Mouse (Mus musculus): Measurements from ENCODE around the gene Lbx2. TPM values are rescaled to one million over a fixed set of nuclear protein-coding genes. Genes with fewer than 3 reads are reported as not detected.
A peak's percentile ranks its signal among the peaks of the same experiment; 100 is the strongest.

The Lbx2 gene
- polyA plus RNA-seq (2014; fragmentation: Nextera tagmentation; extraction: Ambion mirVana) = not detected in 2 replicates

GRCm38 (mm10) chr6:83086121-83087035 lies at the start of gene Lbx2:
Gene Lbx2, plus strand, starts transcription at chr6:83086367.
- 0 out of 2 replicates have a peak, but pooled peaks cover 5% of the 10 kb centered on the region for H3K36me3 ChIP-seq (ENCODE audit: control insufficient read depth, insufficient read depth, low read length)
- H3K9ac ChIP-seq (ENCODE audit: low read length) = no peak within 1 kb of the TSS
- H3K9me3 ChIP-seq (replicated peaks; ENCODE audit: control insufficient read depth, low read length) = no peaks in the 10 kb centered on the region
- WGBS = 2% methylated on average over 42 of the region's 42 CpGs
- H3K4me1 ChIP-seq (ENCODE audit: control insufficient read depth, insufficient read depth, low read length) = no peaks in the 10 kb centered on the region
- no peak for DNase-seq (ENCODE audit: low spot score)
- ATAC-seq = no peak
- H3K27me3 ChIP-seq (replicated peaks; ENCODE audit: control insufficient read depth, insufficient read depth, low read length) = peaks cover 76% of the 10 kb centered on the region
- H3K27ac ChIP-seq (ENCODE audit: low read depth, low read length) = no peak within 1 kb of the TSS
- H3K4me2 ChIP-seq (ENCODE audit: low read length) = no peak within 1 kb of the TSS
- H3K4me3 ChIP-seq (ENCODE audit: low read depth, low read length) = no peak within 1 kb of the TSS

GRCm38 (mm10) chr6:83037188-83037587 lies 49.0 kb upstream of the Lbx2 start:
- Histone ChIP-seq H3K27ac (ENCODE audit: low read depth, low read length) (no peak overlapping the region), H3K4me3 (ENCODE audit: low read depth, low read length) (no peak overlapping the region), H3K4me1 (ENCODE audit: control insufficient read depth, insufficient read depth, low read length) (peaks cover 10% of the 10 kb centered on the region; the same call in 1 of the 2 replicates), H3K9ac (ENCODE audit: low read length) (no peak overlapping the region), H3K36me3 (ENCODE audit: control insufficient read depth, insufficient read depth, low read length) (no peaks in the 10 kb centered on the region), H3K9me3 (replicated peaks; ENCODE audit: control insufficient read depth, low read length) (no peaks in the 10 kb centered on the region), H3K4me2 (ENCODE audit: low read length) (no peak overlapping the region), H3K27me3 (replicated peaks; ENCODE audit: control insufficient read depth, insufficient read depth, low read length) (peaks cover 6% of the 10 kb centered on the region; the same call in 1 of the 2 replicates)
- ATAC-seq (no peak), DNase-seq (ENCODE audit: low spot score) (no peak)
- WGBS = 83% methylated on average over 8 of the region's 8 CpGs

- Histone ChIP-seq H3K9ac (ENCODE audit: low read length) (peak overlapping the region; percentile 48; the same call in 1 of the 2 replicates), H3K9me3 (replicated peaks; ENCODE audit: control insufficient read depth, low read length) (no peaks in the 10 kb centered on the region), H3K4me3 (ENCODE audit: low read depth, low read length) (peak overlapping the region; percentile 24), H3K27me3 (replicated peaks; ENCODE audit: control insufficient read depth, insufficient read depth, low read length) (no peaks in the 10 kb centered on the region), H3K36me3 (ENCODE audit: control insufficient read depth, insufficient read depth, low read length) (no peaks in the 10 kb centered on the region), H3K27ac (ENCODE audit: low read depth, low read length) (no peak overlapping the region), H3K4me1 (ENCODE audit: control insufficient read depth, insufficient read depth, low read length) (peaks cover 6% of the 10 kb centered on the region; the same call in 1 of the 2 replicates), H3K4me2 (ENCODE audit: low read length) (peak overlapping the region; percentile 58)
- DNase-seq (ENCODE audit: low spot score) (peak; percentile 83), ATAC-seq (peak; percentile 67)
- WGBS = 10% methylated on average over 24 of the region's 24 CpGs
Measured at GRCm38 (mm10) chr6:83038496-83039012, 47.6 kb upstream of the Lbx2 start.

GRCm38 (mm10) chr6:83040601-83041000 lies 45.6 kb upstream of the Lbx2 start:
- H3K36me3 ChIP-seq (ENCODE audit: control insufficient read depth, insufficient read depth, low read length) = no peaks in the 10 kb centered on the region
- no peak overlapping the region for H3K9ac ChIP-seq (ENCODE audit: low read length)
- no peak overlapping the region for H3K4me2 ChIP-seq (ENCODE audit: low read length)
- no peak for DNase-seq (ENCODE audit: low spot score)
- no peak overlapping the region for H3K27ac ChIP-seq (ENCODE audit: low read depth, low read length)
- ATAC-seq = no peak
- H3K9me3 ChIP-seq (replicated peaks; ENCODE audit: control insufficient read depth, low read length) = no peaks in the 10 kb centered on the region
- H3K27me3 ChIP-seq (replicated peaks; ENCODE audit: control insufficient read depth, insufficient read depth, low read length) = no peaks in the 10 kb centered on the region
- 77% methylated on average over 5 of the region's 5 CpGs for WGBS
- no peaks in the 10 kb centered on the region; the same call in 1 of the 2 replicates for H3K4me1 ChIP-seq (ENCODE audit: control insufficient read depth, insufficient read depth, low read length)
- no peak overlapping the region for H3K4me3 ChIP-seq (ENCODE audit: low read depth, low read length)

- no peaks in the 10 kb centered on the region; the same call in 1 of the 2 replicates for H3K4me1 ChIP-seq (ENCODE audit: control insufficient read depth, insufficient read depth, low read length)
- no peaks in the 10 kb centered on the region for H3K27me3 ChIP-seq (replicated peaks; ENCODE audit: control insufficient read depth, insufficient read depth, low read length)
- 61% methylated on average over 6 of the region's 6 CpGs for WGBS
- no peak overlapping the region for H3K9ac ChIP-seq (ENCODE audit: low read length)
- ATAC-seq (no peak), DNase-seq (ENCODE audit: low spot score) (no peak)
- no peak overlapping the region for H3K27ac ChIP-seq (ENCODE audit: low read depth, low read length)
- H3K4me3 ChIP-seq (ENCODE audit: low read depth, low read length) = no peak overlapping the region
- H3K9me3 ChIP-seq (replicated peaks; ENCODE audit: control insufficient read depth, low read length) = no peaks in the 10 kb centered on the region
- no peak overlapping the region for H3K4me2 ChIP-seq (ENCODE audit: low read length)
- no peaks in the 10 kb centered on the region for H3K36me3 ChIP-seq (ENCODE audit: control insufficient read depth, insufficient read depth, low read length)
Measured at GRCm38 (mm10) chr6:83043561-83043960, 42.6 kb upstream of the Lbx2 start.

- Histone ChIP-seq H3K4me2 (ENCODE audit: low read length) (no peak overlapping the region), H3K9me3 (replicated peaks; ENCODE audit: control insufficient read depth, low read length) (no peaks in the 10 kb centered on the region), H3K27me3 (replicated peaks; ENCODE audit: control insufficient read depth, insufficient read depth, low read length) (no peaks in the 10 kb centered on the region), H3K9ac (ENCODE audit: low read length) (no peak overlapping the region), H3K27ac (ENCODE audit: low read depth, low read length) (no peak overlapping the region), H3K4me3 (ENCODE audit: low read depth, low read length) (no peak overlapping the region), H3K36me3 (ENCODE audit: control insufficient read depth, insufficient read depth, low read length) (no peaks in the 10 kb centered on the region), H3K4me1 (ENCODE audit: control insufficient read depth, insufficient read depth, low read length) (no peaks in the 10 kb centered on the region)
- WGBS = 84% methylated on average over 5 of the region's 5 CpGs
- ATAC-seq = no peak
- no peak for DNase-seq (ENCODE audit: low spot score)
Measured at GRCm38 (mm10) chr6:83043993-83044392, 42.2 kb upstream of the Lbx2 start.

GRCm38 (mm10) chr6:83044742-83045141 lies 41.4 kb upstream of the Lbx2 start:
- ATAC-seq = no peak
- Histone ChIP-seq H3K4me1 (ENCODE audit: control insufficient read depth, insufficient read depth, low read length) (no peaks in the 10 kb centered on the region), H3K4me2 (ENCODE audit: low read length) (no peak overlapping the region), H3K9ac (ENCODE audit: low read length) (no peak overlapping the region), H3K4me3 (ENCODE audit: low read depth, low read length) (no peak overlapping the region), H3K9me3 (replicated peaks; ENCODE audit: control insufficient read depth, low read length) (no peaks in the 10 kb centered on the region), H3K27me3 (replicated peaks; ENCODE audit: control insufficient read depth, insufficient read depth, low read length) (no peaks in the 10 kb centered on the region), H3K36me3 (ENCODE audit: control insufficient read depth, insufficient read depth, low read length) (no peaks in the 10 kb centered on the region), H3K27ac (ENCODE audit: low read depth, low read length) (no peak overlapping the region)
- DNase-seq (ENCODE audit: low spot score) = no peak
- 82% methylated on average over 9 of the region's 9 CpGs for WGBS

GRCm38 (mm10) chr6:83049367-83049766 lies 36.8 kb upstream of the Lbx2 start:
- Histone ChIP-seq H3K27me3 (replicated peaks; ENCODE audit: control insufficient read depth, insufficient read depth, low read length) (no peaks in the 10 kb centered on the region), H3K9me3 (replicated peaks; ENCODE audit: control insufficient read depth, low read length) (no peaks in the 10 kb centered on the region), H3K27ac (ENCODE audit: low read depth, low read length) (no peak overlapping the region), H3K4me1 (ENCODE audit: control insufficient read depth, insufficient read depth, low read length) (peaks cover 10% of the 10 kb centered on the region), H3K36me3 (ENCODE audit: control insufficient read depth, insufficient read depth, low read length) (peaks cover 14% of the 10 kb centered on the region; the same call in 1 of the 2 replicates), H3K9ac (ENCODE audit: low read length) (no peak overlapping the region), H3K4me2 (ENCODE audit: low read length) (no peak overlapping the region), H3K4me3 (ENCODE audit: low read depth, low read length) (no peak overlapping the region)
- no peak for DNase-seq (ENCODE audit: low spot score)
- 66% methylated on average over 10 of the region's 10 CpGs for WGBS
- ATAC-seq = no peak
